Mouse (Mus musculus) brain, embryonic 14.5 days (tissue): ENCODE measurements at regions not wholly inside any gene's neighbourhood (a gene's known extent, or its start where the extent isn't known, plus 50 kb on each side); places are given as distances from the start of the nearest gene placed in this dataset.

Experiments used
- CTCF ChIP-seq: fragments of 200-500 bp; IDR thresholded peaks from 2 replicates; pipeline ENCODE4 v1.5.1; 2012; ENCODE audit warnings: inconsistent platforms, mild to moderate bottlenecking, moderate library complexity, borderline replicate concordance; ENCODE audit not compliant: insufficient read depth, insufficient read length; ENCODE audit errors: extremely low read depth
- POLR2A ChIP-seq: fragments of 200-500 bp; IDR thresholded peaks from 2 replicates; pipeline ENCODE4 v1.6.1; 2012; ENCODE audit warnings: mild to moderate bottlenecking, inconsistent platforms, borderline replicate concordance; ENCODE audit not compliant: poor library complexity, insufficient read depth, insufficient read length, severe bottlenecking; ENCODE audit errors: extremely low read depth

GRCm38 (mm10) chr13:100950348-100951184, 117.3 kb upstream of the Slc30a5 start:
- TF ChIP-seq CTCF: no peak
- TF ChIP-seq POLR2A: no peak
